Mouse (Mus musculus): Measurements from ENCODE around the gene Zbtb39.
"Not testable (repeated sequence)": the region's sequence is repeated elsewhere in the genome, so short reads cannot be mapped to it uniquely, and the experiment has no call there.

Zbtb39 gene

DNA sequence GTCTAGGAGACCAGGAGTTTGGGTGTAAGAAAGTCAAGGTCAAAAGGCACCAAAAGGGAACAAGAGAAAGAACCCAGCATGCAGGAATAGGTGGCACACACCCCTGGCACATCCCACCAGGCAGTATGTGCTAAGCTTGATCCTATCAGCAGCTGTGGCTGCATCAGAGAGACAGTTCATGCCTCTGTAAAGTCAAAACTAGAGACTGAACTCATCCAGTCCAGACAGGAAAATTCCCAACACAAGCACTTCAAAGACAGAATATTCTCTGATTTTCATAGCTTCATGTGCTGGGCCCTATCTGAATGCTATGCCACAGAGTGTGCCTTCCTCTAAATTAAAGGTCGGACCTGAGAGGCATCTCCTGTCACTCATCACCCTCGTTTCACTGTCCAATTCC, 1.8 kb upstream of the Zbtb39 start:
- DNase-seq (ENCODE audit: low read depth, low spot score), result no peak

DNA sequence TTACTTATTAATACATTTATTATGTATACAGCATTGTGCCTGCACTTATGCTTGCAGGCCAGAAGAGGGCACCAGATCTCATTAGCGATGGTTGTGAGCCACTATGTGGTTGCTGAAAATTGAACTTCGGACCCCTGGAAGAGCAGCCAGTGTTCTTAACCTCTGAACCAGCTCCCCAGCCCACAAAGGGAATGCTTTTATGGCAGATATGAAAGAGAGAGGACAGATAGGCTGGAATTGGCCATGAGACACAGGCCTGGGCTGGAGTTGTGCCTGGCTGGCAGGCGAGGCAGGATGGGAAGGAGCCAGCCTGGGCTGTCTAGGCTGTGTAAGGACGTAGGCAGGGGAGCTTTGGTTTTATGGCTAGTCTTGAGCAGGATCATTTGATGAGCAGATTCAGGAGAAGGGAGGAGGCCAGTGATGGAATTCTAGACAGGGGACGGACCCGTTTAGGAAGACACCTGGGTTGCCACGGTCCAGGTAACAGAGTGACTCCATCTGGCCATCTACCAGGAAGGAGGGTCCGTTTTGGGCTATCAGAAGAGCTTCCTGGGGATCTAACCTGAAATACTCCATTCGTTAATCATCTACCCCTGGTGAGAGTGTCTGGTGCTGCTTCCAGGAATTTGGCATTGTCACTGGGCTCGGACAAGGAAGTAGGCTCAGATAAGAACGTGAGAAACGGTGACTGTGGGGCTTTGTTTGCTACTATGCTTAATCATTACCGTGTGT, 1.0 kb upstream of the Zbtb39 start:
- peak; percentile 75 for DNase-seq (ENCODE audit: low read depth, low spot score)

DNA sequence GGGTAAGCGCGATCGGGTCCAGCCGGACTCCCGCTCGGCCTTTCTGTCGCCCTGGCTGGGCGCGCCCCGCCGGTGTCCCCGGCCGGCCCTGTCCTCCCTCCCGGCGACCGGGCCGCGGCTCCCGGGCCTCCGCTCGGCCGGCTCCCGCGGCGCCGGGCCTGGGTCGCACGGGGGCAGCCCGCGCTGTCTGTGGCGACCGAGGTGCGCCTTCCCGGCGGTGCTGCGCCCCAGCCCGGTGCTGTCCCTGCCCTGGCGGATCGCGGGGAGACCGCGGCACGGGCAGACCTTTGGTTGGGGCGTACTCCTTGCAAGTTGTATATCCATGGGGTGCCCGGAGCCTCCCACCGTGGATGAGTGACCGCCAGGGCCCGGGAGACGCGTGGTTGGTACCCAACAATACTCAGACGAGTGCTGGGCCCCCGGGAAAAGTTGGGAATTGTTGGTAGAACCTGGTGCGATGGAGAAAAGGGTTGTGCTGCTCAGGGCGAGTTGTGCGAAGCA, 373 bp downstream of the Zbtb39 start:
- peak; percentile 58 for DNase-seq (ENCODE audit: low read depth, low spot score)

DNA sequence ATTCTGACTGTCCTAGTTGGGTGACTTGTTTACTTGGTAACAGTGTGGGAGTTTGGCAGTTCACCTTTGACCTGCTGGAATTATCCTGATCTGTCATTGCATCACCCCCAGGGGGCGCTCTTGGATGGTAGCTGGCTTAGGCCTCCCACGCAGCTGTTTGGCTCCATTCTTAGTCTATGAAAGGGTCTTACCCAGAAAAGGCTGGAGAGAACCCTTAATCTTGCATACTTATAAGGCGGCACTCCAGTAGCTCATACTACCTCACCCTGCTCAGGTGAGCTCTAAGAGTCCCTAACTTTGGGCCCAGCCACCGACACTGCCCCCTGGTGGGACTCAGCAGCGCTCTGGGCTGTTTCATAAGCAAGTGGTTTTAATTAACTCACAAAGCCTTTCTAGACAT, 5.3 kb downstream of the Zbtb39 start:
- peak; percentile 72 for DNase-seq (ENCODE audit: low read depth, low spot score)

DNA sequence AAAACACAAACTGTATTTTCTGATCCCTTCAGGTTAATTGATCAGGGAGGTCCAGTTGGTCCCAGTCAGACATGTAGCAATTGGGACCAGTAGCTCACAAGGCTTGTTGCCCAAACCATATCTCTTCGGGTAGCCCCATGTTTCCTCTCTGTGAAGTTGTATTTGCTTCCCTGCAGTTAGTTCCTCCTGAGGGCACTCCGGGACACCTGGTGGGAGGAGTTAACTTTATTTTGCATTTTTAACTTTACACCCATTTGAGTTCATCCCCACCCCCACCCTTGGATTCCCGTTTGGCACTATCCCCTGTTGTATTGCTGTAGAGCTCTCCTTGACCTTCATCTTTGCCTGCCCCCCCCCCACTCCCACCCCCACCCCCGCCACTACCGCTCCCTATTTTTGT, 6.5 kb downstream of the Zbtb39 start:
- DNase-seq (ENCODE audit: low read depth, low spot score), result no peak

DNA sequence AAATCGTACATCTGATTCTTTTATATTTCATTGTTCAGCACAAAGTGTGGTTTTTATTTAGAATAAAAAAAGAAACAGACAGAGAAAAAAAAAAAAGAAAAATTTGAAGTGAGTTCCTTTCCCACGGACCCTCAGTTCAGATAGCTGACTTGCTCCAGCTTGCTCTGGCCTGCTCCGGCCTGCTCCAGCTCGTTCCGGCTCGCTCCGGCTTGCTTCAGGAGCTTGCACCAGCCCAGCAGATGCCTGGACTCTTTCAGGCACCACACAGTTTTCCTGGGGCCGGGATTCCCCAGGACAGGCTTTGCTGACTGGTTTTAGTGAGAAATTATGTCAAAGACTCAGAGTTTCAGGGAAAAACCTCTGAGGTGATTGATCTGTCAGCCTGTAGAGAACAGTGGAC, 7.9 kb downstream of the Zbtb39 start:
- DNase-seq (ENCODE audit: low read depth, low spot score), result no peak

DNA sequence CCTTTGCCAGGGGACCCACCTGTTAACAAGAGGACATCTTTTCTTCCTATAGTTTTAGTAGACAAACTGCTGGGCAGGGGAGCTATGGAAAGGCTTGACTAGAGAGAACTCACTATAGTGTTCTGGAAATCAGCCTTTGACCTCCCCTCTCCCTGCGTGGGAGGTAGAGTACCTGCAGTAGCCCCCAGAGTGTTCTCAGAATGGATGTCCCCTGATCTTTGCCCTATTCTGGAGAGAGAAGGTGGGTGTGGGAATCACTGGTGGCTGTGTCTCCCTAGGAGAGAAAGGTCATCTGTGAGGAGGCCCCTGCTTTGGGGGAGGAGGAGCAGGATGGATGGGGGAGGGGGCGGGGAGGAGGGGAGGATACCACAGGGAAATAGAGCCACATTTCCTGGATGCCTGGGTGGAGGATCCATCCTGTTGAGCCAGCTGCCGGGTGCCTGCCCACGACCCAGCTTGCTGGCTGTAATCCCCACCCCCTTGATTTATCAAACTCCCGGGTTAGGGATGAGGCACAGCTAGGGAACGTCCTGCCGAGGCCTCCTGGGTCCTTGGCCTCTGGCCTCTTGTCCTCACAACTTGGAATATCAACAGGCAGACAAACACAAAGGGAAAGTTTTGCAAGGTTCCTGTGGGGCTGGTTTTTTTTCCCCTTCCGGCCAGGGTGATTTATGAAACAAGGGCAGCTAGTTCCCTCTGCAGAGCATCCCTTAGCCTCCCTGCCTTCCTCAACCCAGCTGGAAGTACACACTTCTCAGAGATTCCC, 9.7 kb downstream of the Zbtb39 start:
- no peak for DNase-seq (ENCODE audit: low read depth, low spot score)

DNA sequence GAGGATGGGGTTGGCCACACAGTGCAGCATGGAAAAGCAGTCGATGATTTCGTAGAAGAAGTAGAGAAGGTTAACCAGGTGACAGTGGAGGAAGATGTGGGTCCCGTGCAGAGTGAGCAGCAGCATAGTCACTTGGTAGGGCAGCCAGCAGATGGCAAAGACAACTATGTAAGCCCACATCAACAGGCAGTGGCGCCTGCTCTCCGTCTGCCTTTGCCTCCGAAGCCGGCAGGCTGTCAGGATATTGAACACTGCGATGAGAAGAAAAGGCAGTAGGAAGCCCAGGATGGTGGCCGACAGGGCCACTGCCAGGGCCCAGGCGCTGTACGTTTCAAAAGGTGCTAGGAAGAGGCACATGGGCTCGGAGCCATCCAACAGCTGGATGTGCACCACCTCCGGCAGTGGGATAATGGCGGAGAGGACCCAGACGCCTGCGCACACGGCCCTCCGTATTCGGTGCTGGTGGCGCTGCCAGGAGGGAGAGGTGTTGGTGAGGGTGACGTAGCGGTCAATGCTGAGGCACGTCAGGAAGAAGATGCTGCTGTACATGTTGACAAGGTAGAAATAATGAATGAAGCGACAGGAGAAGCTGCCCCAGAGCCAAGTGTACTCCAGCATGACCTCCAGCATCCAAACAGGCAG, 10.9 kb downstream of the Zbtb39 start:
- no peak for DNase-seq (ENCODE audit: low read depth, low spot score)

DNA sequence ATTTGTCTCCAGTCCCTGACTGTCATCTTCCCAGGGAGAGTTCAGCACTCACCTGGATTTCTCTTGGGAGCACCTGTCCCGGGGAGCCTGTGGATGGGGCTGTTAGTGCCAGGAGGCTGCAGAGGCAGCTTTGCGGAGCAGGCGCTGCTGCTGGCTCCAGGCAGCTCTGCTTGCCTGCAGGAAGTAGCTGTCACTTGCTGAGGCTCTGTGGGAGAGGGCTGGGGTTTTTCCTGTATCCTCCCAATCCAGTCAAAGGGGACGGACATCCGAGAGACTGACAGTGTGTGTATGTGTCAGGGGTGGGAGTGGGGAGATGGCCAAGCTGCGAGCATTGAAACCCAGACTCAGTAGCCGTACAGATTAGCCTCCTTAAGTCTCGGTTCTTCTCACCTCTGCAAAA, 12.2 kb downstream of the Zbtb39 start, which contains the start of gene Gpr182:
Gene Gpr182, minus strand, starts transcription at position 185 of the 400 bp plus-strand sequence.
- DNase-seq (ENCODE audit: low read depth, low spot score), result no peak

DNA sequence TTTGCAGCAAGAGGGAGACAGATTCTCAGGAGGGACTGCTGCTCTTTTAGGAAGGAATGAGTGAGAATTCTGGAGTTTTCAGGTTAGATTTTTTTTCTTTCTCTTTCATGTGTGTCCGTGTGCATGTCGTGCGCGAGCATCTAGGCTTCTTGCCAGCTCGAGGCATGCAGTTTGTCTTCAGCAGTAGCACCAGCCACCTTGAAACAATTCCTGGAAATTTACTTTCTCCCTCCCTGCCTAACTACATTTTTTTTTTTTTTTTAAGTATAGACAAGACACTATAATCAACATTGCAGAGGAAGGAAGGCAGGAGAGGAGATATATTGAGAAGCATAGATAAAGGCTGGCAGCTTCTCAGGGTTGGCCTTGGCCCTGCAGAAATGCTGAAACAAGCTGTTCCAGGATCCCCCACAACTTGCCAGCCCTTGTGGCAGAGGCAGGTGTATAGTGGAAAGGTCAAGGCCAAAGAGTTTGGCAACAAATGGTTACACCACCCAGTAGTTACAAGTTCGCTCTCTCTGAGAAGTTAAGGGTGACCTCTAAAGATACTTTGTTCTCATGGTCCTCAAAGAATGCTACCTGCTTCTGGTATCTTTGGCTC, 15.3 kb downstream of the Zbtb39 start:
- DNase-seq (ENCODE audit: low read depth, low spot score), result no peak

DNA sequence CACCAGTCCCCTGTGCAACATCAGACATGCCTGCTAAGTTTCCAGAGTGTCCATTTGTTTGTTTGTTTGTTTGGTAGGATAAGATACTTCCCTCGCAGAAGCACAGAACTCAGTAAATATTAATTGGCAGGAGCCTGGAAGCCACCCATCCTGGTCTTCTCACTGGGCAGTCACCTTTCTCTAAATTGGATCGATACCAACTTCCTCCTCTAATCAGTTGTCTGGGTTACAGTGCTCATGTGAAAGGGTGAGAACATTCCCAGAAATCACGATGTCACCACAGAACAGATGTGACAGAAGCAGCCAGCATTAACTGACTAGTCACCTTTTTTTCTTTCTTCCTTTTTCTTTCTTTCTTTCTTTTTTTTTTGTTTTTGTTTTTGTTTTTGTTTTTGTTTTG, 15.9 kb downstream of the Zbtb39 start:
- no peak for DNase-seq (ENCODE audit: low read depth, low spot score)

DNA sequence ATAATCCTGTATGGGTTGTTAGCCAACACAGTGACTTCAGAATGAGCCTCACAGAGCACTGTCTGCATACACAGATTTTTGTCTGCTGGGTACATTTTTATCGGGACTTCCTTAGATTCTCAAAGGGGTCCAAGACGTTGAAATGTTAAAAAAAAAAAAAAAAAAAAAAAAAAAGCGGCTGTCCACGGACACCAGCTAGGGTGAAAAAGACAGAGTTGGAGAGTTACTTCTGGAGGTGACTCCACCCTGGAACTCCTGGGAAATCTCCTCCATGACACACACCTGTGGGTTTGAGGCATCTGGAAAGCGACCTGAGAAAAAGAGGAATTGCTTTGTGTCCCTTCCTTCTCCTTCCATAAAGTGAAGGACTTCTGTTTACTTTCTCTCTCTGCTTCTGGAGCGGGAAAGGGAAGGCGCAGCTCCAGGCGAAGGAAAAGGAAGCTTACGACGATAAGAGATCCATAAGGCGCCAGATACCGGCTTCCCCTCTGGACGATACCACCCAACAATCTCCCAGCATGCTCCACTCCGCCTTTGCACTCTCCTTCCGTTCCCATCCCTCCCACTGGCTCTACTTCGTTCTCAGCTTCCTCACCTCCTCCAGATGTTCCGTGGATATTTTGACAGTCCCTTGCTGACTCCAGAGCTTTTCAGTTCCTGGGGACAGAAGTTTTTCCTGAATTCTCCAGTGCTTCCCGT, 16.6 kb downstream of the Zbtb39 start:
- no peak for DNase-seq (ENCODE audit: low read depth, low spot score)

DNA sequence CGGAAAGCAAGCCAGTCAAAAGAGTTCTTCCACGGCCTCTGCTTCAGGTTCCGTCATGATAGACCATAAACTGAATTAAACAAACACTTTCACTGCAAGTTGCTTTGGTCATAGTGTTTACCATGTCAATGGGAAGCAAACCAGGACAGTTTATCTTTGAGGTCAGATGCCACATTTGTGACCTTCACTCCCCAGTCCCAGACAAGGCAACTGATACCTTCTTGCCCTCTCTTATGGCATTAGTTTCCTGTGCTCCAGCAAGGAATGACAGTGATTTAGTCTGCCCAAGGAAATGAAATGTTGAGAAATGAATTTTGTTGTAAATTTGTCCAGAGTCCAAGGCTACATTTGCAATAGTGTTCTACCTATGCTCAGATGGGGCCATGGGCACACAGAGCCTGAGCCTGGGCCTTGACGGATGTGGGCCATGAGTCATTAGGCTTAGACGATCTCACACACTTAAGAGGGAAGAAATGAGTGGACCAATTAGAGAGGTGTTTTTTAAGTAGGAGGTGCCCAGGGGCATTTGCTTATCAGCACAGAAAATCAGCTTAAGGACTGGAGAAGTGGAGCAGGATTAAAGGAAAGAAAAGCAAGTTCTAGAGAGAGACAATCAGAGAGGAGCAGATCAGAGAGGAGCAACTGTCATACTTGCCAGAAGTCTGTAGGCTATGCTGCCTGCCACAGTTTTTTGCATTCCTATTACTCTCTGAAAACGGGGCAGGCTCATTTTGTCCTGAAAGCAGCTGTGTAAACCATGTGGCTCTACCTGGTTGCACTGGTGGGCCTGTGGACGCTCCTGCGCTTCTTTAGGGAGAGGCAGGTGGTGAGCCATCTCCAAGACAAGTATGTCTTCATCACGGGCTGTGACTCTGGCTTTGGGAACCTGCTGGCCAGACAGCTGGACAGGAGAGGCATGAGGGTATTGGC, 20.1 kb downstream of the Zbtb39 start, which contains the start of the genes Rdh1 and Rdh16f1:
Gene Rdh1, plus strand, starts transcription at position 541 of the 930 bp plus-strand sequence.
Gene Rdh16f1, plus strand, starts transcription at position 607 of the 930 bp plus-strand sequence.
- DNase-seq (ENCODE audit: low read depth, low spot score), result no peak

DNA sequence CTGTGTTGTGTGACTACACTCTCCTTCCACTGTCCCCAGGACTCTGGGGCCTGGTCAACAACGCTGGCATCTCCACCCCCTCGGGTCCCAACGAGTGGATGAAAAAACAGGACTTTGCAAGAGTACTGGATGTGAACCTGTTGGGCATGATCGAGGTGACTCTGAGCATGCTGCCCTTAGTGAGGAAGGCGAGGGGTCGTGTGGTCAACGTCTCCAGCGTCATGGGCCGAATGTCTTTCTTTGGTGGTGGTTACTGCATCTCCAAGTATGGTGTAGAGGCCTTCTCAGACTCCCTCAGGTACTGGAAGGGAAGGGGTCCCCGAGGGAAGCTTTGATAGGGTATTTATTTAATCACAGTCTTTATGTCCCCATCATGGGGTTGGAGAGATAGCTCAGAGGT, 23.6 kb downstream of the Zbtb39 start:
- DNase-seq (ENCODE audit: low read depth, low spot score), result not testable (repeated sequence)

DNA sequence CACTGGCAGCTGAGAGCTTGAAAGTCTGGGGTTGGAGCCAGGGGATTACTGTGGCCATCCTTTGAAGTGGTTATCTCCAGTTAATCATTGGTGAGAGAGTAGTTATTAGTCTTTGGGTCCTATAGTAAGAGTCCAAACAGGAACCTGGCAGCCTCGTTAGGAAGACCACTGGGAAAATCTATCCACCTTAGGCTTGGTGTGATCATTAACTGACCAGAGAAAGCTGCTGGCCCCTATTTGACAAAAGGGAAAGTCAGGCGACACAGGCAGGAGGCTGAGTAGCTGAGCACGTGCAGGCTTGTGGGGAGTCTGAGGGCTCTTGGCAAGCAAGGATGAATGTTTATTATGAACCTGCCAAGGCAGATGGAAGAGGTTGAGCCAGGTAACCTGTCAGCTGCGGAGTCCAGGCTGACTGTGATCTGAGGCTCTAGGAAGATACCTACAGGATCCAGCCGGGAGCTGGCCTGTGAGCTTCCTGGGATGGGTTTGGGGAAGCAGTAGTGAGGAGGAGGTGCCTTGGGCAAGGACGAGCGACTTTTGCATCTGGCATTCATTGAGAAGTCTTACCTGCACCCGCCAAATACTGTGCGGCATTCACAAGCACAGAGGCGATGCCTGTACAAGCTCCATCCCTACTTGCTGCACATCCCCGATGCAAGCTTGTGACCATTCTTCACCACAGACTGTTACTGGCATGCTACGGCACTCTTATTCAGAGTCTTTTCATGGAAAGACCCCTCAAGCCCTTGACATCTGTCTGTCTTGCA, 24.8 kb downstream of the Zbtb39 start:
- no peak for DNase-seq (ENCODE audit: low read depth, low spot score)

DNA sequence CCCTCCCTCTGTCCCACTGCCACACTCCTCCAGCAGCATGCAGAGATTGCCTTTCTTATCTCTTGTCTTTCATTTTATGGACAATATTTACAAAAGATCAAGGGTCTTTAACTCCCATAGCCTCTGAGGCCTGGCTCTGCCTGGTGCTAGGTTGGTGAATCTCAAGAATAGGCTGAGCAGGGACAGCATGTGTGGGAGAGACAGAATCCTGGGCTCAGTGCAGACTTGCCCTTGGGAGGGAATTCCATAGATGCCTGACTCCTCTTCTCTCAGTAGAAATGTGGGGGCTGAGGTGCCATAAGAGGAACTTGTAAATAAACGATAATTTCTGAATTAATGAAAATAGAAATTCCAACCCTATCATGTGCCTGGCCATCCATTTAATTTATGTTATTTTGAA, 27.2 kb downstream of the Zbtb39 start:
- DNase-seq (ENCODE audit: low read depth, low spot score), result no peak

DNA sequence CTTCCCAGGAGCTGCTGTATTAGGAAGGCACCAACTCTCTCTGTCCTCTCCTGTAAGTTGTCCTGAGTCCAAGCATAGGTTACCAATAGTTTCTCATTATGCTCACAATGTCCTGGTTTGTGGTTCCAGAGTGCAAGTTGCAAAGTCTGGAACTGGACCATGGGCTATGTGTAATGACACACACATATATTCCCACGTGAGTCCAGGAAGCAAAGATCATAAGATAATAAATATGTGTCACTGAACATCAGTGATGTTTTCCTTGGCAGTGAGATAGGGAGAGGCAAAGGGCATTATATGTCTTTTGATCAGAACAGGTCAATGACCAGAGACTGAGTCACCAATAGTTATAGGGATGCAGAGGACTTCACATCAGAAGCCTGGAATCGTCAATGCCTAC, 36.7 kb downstream of the Zbtb39 start, which contains the start of gene Rdh9:
Gene Rdh9, plus strand, starts transcription at position 376 of the 400 bp plus-strand sequence.
- DNase-seq (ENCODE audit: low read depth, low spot score), result no peak

DNA sequence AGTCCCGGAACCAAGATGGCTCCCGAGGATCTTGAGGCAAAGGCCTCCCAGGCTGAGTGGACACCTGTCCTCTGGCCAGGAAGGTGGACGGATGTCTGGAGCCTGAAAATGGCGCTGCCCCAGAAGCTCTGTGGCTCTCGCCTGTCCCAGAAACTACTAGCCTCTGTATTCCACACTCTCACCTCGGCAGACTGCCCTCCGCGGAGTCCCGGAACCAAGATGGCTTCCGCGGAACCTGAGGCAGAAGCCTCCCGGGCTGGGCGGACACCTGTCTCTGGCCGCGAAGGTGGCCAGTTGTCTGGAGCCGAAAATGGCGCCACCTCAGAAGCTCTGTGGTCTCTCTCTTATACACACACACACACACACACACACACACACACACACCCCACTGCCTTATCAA, 43.0 kb downstream of the Zbtb39 start:
- DNase-seq (ENCODE audit: low read depth, low spot score), result not testable (repeated sequence)

DNA sequence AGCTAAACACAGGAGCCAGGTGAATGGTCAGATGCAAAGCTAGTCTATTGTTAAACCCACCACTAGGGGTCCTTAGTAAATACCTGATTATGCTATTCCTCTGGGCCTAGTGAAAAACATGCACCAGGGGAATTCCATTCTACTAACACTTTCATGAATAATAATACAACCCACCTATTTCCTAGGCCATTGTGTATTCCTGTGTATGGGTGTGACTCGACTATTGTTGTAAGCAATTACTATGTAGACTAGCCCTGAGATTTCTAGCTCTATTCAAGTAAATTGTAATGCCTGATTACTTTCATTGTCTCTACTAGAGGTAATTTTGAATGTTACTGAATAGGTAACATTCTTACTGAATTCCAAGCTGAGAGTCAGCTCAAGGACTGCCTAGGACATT, 46.1 kb downstream of the Zbtb39 start:
- DNase-seq (ENCODE audit: low read depth, low spot score), result not testable (repeated sequence)
